Mouse (Mus musculus) adrenal gland, postnatal 36 days (tissue): ENCODE data around the gene Hsf5. TPM values are rescaled to one million over a fixed set of nuclear protein-coding genes. Genes with fewer than 3 reads are reported as not detected.
A peak's percentile ranks its signal among the peaks of the same experiment; 100 is the strongest.

Source experiments
- DNase-seq, 2 experiments: peaks; one replicate each; pipeline ENCODE4 v3.0.0; 2021; ENCODE audit warnings: mixed read lengths in 1 of 2
- total RNA-seq, 2 experiments: library from RNA; stranded (reverse); gene quantifications; 2 replicates each; pipeline ENCODE4 v1.2.3; 2021

The Hsf5 gene
- total RNA-seq, 2 experiments from 2014 or later: 0.13 TPM; not detected in 1

DNA sequence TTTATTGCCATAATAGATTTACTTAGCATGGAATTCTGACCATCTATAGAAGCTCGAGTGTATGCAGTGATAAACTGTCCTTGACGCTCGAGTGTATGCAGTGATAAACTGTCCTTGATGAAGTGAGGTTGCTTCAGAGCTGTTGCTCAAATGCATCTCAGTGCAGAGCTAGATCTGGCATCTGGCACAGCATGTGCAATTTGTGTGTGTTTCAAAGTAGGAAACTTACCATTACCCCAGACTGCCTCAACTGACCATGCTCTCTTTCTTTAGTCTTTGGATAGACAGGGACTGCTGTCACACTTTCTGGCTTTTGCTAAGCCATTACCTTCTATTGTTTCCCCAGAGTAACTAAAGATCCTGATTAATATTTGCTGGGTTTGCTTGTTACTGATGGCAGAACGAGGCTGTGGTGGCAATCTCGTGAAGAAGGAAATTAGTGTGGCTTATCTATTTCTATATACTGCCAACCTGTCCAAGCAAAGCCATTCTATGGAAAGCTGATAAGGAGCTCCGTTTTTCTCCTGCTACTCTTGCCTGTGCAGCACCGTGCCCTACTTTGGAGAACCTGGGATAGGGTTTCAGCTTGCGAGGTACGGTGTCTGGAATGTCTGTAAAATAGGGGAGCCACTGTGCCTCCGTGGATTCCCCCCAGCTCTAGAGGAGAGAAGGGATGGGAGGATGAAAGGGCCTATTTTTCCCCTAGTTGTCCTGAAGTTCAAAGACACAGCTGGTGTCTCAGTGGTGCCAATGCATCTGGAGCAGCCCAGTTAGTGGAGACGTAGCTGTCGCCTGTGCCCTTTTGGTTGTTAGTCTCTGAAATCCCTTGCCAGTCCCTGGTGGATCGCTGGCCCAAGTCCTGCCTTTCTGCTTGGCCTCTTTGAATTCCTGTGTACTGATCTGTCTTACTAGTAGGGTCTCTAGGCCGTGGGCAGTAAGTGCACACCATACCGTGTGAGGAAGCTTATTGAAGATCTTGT, 70.6 kb downstream of the Hsf5 start:
- no peak for DNase-seq

DNA sequence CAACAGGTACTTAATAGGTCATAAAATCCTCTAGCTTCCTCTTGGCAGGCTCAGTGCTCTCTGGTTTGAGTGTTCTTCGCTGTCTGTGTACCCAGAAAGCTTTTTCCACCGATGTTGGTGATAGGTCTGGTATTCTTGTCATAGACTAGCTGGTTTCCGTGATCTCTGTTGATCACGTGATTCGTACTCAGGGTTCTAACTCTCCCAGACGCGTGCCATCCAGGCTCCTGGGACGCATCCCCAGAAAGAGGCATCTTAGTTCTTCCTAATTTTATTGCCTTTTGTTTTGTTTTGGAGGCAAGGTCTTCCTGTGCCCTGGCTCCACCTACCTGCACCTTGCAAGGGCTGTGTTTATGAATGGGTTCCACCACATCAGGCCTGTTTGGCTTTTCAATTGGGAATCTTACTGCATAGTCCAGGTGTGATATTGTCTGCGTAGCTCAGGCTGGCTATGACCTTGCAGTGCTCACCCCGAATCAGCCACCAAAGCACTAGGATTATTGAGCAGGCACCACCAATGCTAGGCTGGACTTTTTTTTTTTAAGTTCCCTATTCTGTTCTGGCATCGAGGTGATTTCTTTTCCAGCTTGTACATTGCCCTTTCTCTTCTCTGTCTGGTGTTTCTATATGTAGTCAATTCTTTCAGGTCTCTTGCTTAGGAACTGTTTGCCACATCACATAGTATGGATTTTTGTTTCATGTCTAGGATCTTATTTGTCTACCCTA, 71.7 kb downstream of the Hsf5 start:
- no peak for DNase-seq

DNA sequence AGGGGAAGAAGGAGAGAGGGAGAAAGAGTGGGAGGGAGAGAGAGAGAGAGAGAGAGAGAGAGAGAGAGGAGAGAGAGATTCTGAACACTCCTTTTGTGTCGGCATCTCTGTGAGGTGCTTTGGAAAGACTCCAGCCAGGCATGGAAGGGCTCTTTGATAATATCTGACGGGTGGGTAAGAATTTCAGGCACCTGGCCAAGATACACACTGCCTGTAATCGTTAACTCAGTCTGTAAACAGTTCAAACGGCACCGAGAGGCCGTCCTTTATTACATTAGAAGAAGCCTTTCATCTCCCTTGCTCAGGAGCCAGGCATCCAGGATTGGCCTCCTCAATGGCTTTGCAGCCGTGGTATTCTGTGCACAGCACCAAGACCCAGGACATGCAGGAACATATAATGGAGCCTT, 72.4 kb downstream of the Hsf5 start:
- peak; percentile 55 to 70 for DNase-seq

DNA sequence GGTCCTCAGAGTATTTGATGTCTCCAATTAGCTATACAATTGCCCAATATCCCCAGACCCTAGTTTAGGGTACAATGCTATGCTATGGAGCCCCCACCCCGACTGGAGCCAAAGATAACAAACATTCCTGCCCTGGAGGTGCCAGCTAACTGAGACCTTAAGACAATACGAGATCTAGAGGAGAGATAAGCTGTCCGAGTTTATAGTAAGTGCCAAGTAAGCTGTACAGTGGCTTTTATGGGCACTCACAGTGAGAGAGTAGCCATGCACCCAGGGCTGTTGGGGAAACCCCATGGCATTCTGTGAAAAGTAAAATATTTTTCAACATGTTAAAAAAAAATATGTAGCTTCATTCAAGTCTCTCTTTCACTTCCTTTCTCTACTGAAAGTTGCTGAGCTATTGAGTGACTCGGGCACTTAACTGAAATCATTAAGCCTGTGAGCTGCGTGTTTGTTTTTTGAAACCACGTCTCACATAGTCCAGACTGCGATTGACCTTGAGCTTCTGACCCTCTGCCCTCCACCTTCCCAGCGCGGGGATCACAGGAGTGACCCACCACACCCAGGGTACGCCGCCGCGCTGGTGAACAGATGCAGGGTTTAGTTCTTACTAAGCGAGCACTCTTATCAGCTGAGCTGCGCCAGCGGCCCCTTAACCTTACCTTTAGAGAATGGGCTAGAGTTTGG, 73.2 kb downstream of the Hsf5 start:
- DNase-seq: no peak

DNA sequence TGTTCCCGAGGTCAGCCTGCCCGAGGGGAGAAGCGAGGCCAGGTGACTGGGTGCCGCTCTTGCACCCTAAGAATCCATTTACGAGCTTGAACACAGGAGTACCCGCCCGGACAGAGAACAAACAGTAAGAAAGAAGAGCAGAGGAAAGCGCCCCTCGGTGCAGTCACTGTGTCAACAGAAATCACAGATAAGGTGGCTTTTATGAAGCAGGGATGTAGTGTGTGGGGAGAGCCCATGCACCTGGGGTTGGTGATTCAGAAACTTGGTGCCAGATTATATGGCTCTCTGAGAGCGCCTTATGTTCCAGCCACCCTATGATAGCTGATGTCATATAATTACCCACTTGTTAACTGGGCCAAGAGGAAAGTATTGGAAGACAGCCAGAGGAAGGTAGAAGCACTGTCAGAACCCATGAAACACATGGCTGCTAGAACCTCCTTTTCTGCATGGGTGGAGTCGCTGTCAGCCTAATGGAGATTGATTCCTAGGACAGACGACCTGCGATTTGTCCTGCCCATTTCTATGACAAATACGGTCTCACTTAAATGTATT, 80.2 kb downstream of the Hsf5 start:
- no peak for DNase-seq

DNA sequence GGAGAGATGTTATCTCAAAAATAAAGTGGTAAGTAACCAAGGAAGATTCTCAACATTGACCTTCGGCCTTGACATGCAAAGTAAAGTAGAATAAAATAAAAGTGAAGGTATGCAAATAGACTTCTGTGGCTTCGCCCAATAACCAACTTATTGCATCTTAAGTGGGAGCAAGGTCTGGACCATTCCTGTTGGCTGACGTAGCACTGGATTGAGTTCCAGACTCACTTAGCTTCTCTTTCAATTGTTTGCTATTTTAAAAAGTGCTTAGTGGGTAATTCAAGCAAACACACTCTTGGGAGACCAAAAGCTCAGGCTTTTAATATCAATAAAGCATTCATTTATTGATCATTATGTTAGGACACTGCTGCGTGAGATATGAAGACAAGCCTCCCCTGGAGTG, 81.2 kb downstream of the Hsf5 start:
- no peak for DNase-seq

DNA sequence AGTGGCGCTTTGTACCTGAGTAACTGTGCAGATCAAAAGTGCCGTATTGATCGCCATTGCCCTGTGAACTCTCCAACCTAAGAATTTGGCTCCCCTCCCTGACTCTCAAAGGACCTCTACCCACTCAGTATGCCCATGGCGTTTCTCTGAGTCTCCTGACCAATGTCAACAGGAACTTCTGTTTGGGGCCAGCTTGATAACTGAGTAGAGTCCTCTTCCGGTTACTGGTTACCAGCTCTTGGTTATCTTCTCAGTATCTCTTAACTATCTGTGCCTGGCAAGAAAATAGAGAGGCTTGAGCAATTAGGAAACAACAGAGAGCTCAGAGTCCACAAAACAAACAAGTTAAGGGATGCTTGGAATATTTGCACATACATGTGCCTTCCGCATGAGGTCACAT, 84.1 kb downstream of the Hsf5 start:
- no peak for DNase-seq

DNA sequence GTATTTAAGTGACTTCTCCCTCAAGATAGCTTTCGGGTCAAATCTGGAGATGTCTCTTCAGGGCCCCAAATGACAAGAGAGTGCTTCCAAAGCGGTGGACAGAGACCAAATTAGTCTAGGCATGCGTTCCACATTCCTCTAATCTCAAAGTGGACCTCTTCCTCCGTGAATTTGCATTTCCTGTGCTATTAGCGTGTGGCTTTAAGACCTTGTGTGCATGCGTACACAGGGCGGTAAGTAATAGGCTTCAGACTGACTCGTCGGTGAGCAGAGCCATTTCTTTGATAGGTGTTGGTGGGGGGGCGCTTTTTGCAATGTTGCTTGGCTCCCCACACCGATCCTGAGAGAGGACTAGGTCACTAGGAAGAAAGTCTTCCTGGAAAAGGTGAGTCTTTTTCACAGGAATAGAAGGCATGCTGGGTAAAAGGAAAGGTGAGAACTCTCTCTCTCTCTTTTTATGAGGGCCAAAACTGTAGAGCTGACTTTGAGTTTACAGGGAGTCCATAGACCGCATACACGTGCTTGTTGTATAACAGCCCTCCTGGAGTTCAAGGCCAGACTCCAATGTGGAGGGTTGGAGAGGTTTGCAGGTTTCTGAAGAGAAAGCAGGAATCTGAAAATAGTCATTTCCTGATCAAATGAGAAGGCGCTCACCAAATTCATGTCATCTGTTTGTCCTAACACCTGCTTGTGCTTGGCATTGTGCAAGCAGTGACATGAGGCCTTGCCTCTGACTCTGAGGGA, 85.1 kb downstream of the Hsf5 start:
- DNase-seq: no peak

DNA sequence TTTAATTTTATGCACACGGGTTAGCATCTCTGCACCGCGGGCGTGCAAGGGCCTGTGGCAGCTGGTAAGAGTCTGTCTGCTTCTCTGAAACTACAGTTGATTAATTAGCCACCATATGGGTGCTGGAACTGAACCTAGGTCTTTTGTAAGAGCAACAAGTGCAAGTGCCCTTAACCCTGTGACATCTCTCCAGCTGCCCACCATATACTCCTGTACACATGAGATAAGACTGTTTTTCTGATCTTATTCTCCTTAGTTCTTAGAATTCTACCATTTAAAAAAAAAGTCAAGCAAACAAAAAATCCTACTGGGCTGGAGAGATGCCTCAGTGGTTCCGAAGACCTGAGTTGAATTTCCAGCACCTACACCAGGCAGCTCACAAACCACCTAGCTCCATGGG, 86.7 kb downstream of the Hsf5 start:
- DNase-seq: no peak

DNA sequence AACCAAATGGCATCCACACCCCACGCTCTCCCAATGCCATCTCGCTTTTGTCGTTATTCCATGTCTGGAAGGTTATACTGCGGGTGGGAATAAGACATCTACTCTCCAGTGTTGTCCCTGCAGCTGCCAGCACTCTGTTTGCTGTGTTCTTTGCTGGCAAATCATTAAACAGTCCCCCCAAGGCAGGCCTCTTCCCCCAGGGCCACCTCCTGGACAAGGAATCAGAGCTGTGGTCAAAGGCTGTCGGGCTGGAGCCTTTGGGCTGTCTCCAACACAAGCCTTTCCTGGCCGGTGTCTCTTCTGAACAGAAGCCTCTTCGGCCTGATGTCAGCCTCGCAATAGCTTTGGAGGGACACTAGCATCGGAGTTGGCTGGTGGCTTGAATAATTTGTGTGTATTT, 87.3 kb downstream of the Hsf5 start:
- no peak for DNase-seq

DNA sequence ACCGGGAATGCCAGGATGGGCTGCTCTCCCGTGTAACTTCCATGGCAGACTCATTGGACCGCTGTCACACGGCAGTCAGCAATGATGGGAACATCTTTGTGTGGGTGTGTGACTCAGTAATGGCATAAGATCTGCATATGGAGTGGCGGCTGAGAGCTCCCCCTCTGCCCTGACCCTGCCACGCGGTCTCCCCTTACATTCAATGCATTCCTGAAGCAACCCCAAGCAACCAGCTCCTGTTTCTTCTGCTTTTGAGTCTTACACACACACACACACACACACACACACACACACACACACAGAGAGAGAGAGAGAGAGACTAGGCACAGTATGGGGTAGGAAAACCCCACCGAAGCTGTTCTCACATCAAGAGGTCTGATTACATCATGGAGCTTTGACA, 90.6 kb downstream of the Hsf5 start:
- DNase-seq: no peak

DNA sequence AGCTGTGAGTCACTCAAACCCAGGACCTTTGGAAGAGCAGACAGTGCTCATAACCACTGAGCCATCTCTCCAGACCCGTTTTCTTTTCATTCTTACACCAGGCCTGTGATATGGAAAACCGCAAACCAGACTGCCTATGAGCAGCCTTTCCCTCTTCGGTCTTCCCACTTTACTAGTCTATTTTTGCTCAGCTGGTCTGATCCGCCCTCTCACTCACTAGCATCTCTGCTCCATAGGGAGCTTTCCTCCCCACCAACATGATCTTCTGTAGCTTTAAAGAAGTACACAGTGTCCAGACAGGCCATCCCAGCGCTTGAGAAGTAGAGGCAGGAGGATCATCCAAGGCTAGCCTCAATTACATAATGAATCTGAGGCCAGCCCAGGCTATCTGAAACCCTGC, 92.0 kb downstream of the Hsf5 start:
- no peak for DNase-seq

Other genes with a start within 250 kb of the Hsf5 start
- gene Rad51c, start 212.2 kb upstream of the Hsf5 start, total RNA-seq: 1 to 10 TPM; 2.0 to 3.1 TPM
- gene Tex14, start 212.1 kb upstream of the Hsf5 start, total RNA-seq: under 1 TPM; 0.36 to 0.95 TPM
- gene Gm11492, start 50.5 kb upstream of the Hsf5 start, total RNA-seq: not detected
- 10 to 100 TPM; 33.2 to 41.3 TPM for gene Sept4, start 48.3 kb upstream of the Hsf5 start, total RNA-seq
- gene Mtmr4, start 25.0 kb upstream of the Hsf5 start, total RNA-seq: 10 to 100 TPM; 26.1 to 31.4 TPM
- gene Rnf43, start 45.6 kb downstream of the Hsf5 start, total RNA-seq: 1 to 10 TPM; 6.2 to 8.9 TPM
- gene Supt4a, start 120.4 kb downstream of the Hsf5 start, total RNA-seq: 10 to 100 TPM; 60.5 to 90.0 TPM
- 1 to 10 TPM; 3.5 to 5.0 TPM for gene Tspoap1, start 143.4 kb downstream of the Hsf5 start, total RNA-seq
- gene Mpo, start 176.4 kb downstream of the Hsf5 start, total RNA-seq: under 1 TPM in 1 of 2 experiments, not detected in 1; 0.40 TPM
- not detected for gene Lpo, start 211.1 kb downstream of the Hsf5 start, total RNA-seq
- gene Mks1, start 236.1 kb downstream of the Hsf5 start, total RNA-seq: 10 to 100 TPM in 1 of 2 experiments, 1 to 10 TPM in 1; 9.3 to 10.2 TPM